Comparison of ENCODE assay signal across 9 mouse cellular contexts in the genomic region with DNA sequence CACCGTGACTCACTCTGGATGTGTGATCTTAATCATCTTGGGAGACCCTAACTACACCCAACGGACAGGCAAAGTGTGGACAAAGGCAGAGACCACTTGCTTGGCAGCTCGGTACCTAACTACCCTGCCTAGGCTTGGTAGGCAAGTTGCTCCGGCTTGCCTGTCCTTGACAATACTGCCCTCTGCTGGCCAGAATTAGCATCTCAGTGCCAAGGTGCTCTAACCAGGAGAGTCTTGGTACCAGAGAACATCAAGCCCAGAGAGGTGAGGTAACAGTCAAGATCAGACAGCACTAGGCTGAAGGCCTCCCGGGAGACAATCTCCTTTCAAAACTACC. TPM values are rescaled to one million over a fixed set of nuclear protein-coding genes. Genes with fewer than 3 reads are reported as not detected.
DNase-seq lines count a peak whose midpoint lies in the region; ATAC-seq and TF ChIP-seq lines count a peak whose summit lies in the region.
"Had no signal": no experiment of that assay in that cellular context is flagged by ENCODE, and none has a peak within 500 bp of the region (broad histone marks: within the 10 kb centered on the region; RNA-seq: fewer than 3 reads in every experiment).

No protein-coding gene starts in this region.

- peaks cover 40% of the 10 kb centered on the region for H3K36me3 ChIP-seq in forebrain, postnatal 0 days (ENCODE audit: insufficient read depth)
- H3K36me3 ChIP-seq in midbrain, embryonic 14.5 days (ENCODE audit: control insufficient read depth, insufficient read depth, low read length): peaks cover 27% of the 10 kb centered on the region

- no peaks in the 10 kb centered on the region for H3K4me1 ChIP-seq in forebrain, postnatal 0 days (ENCODE audit: insufficient read depth)
- no peaks in the 10 kb centered on the region for H3K4me1 ChIP-seq in midbrain, embryonic 14.5 days (ENCODE audit: control insufficient read depth, insufficient read depth, low read length)

- no peak overlapping the region for H3K4me2 ChIP-seq in forebrain, postnatal 0 days (ENCODE audit: low read depth)
- no peak overlapping the region for H3K4me2 ChIP-seq in midbrain, embryonic 14.5 days (ENCODE audit: low read length)
- H3K4me2 ChIP-seq: midbrain, embryonic 12.5 days had no signal

- 15% methylated on average over 5 of the region's 5 CpGs for WGBS in forebrain, postnatal 0 days
- 17% methylated on average over 5 of the region's 5 CpGs for WGBS in midbrain, embryonic 14.5 days

- peak; percentile 98 for TF ChIP-seq CTCF in forebrain, postnatal 0 days (IDR thresholded peaks at IDR 0.05; ENCODE audit: low read depth)

- ATAC-seq in CD4-positive, CD25-positive, alpha-beta regulatory T cell, adult 4 months: no peak
- ATAC-seq in forebrain, postnatal 0 days: peak; percentile 68; the same call in 1 of the 2 replicates
- ATAC-seq in midbrain, embryonic 14.5 days (ENCODE audit: low FRiP score, low TSS enrichment): no peak

- H3K9ac ChIP-seq in forebrain, postnatal 0 days: no peak overlapping the region
- no peak overlapping the region for H3K9ac ChIP-seq in midbrain, embryonic 14.5 days (replicated peaks; ENCODE audit: low read length)
- H3K9ac ChIP-seq: midbrain, embryonic 12.5 days had no signal

- no peak overlapping the region for H3K4me3 ChIP-seq in forebrain, postnatal 0 days (ENCODE audit: low read depth, low read length)
- H3K4me3 ChIP-seq in midbrain, embryonic 14.5 days (replicated peaks; ENCODE audit: low read depth, low read length): no peak overlapping the region
- H3K4me3 ChIP-seq: midbrain, embryonic 12.5 days had no signal

- intact Hi-C loops in left cerebral cortex, postnatal 25 days (cut with DNase I): loop anchor here (1.0 to 2.0 kb wide), 2 partner anchors 348 to 424 kb away; no protein-coding TSS in a partner anchor

- no peaks in the 10 kb centered on the region for H3K9me3 ChIP-seq in forebrain, postnatal 0 days (ENCODE audit: low read length)
- H3K9me3 ChIP-seq in midbrain, embryonic 14.5 days (ENCODE audit: control insufficient read depth, low read length): no peaks in the 10 kb centered on the region
- H3K9me3 ChIP-seq: midbrain, embryonic 12.5 days had no signal

- H3K27me3 ChIP-seq in forebrain, postnatal 0 days (ENCODE audit: insufficient read depth, low read length): no peaks in the 10 kb centered on the region
- no peaks in the 10 kb centered on the region for H3K27me3 ChIP-seq in midbrain, embryonic 14.5 days (ENCODE audit: control insufficient read depth, insufficient read depth, low read length)
- H3K27me3 ChIP-seq: midbrain, embryonic 12.5 days had no signal

- no peak overlapping the region for H3K27ac ChIP-seq in forebrain, postnatal 0 days (ENCODE audit: low read depth, low read length)
- no peak overlapping the region for H3K27ac ChIP-seq in midbrain, embryonic 14.5 days (replicated peaks; ENCODE audit: low read depth, low read length)
- H3K27ac ChIP-seq: midbrain, embryonic 12.5 days had no signal

- peak; percentile 88 for DNase-seq in CD4-positive, CD25-positive, alpha-beta regulatory T cell, adult 2 months (ENCODE audit: low read depth, low spot score)
- DNase-seq in cerebellum, adult 18-20 months: peak; percentile 87 to 89
- DNase-seq in forebrain, postnatal 0 days: peak; percentile 90
- peak; percentile 75 for DNase-seq in hindlimb bud, embryonic 11.5 days (ENCODE audit: extremely low spot score, low read depth, low spot score)
- peak; percentile 84 to 88 for DNase-seq in left cerebral cortex, postnatal 25 days (ENCODE audit: low spot score in 2 of 2)
- DNase-seq in midbrain, embryonic 14.5 days: peak; percentile 92
- DNase-seq in spleen, adult 18-20 months: peak; percentile 30 to 73

RNA-seq across cellular contexts. Expression of a gene that starts 19.9 kb away (rescaled TPM):
- polyA plus RNA-seq in CD4-positive, CD25-positive, alpha-beta regulatory T cell, adult 4 months (2017; shearing (Covaris generic)): not detected
- 9.0 and 11.0 TPM in 2 replicates for total RNA-seq in forebrain, postnatal 0 days (2014; rRNA removed)
- polyA plus RNA-seq in forebrain, postnatal 0 days (2015; fragmentation: Nextera tagmentation; extraction: Ambion mirVana): 2.1 TPM in 2 replicates
- total RNA-seq in left cerebral cortex, postnatal 25 days (2021): 10 to 100 TPM; 18.6 to 21.1 TPM
- 5.3 and 6.0 TPM in 2 replicates for polyA plus RNA-seq in midbrain, embryonic 14.5 days (2014; fragmentation: Nextera tagmentation; extraction: Ambion mirVana)

RNA-seq across cellular contexts. Expression of a gene that starts 45.6 kb away (rescaled TPM):
- polyA plus RNA-seq in CD4-positive, CD25-positive, alpha-beta regulatory T cell, adult 4 months (2017; shearing (Covaris generic)): under 1 TPM in 1 of 2 experiments, not detected in 1; 0.32 TPM
- total RNA-seq in forebrain, postnatal 0 days (2014; rRNA removed): 51.8 and 65.3 TPM in 2 replicates
- 6.4 and 14.7 TPM in 2 replicates for polyA plus RNA-seq in forebrain, postnatal 0 days (2015; fragmentation: Nextera tagmentation; extraction: Ambion mirVana)
- 100 to 1,000 TPM; 270 to 276 TPM for total RNA-seq in left cerebral cortex, postnatal 25 days (2021)
- polyA plus RNA-seq in midbrain, embryonic 14.5 days (2014; fragmentation: Nextera tagmentation; extraction: Ambion mirVana): 8.6 and 10.7 TPM in 2 replicates

RNA-seq across cellular contexts. Expression of a gene that starts 54.4 kb away (rescaled TPM):
- polyA plus RNA-seq in CD4-positive, CD25-positive, alpha-beta regulatory T cell, adult 4 months (2017; shearing (Covaris generic)): 1 to 10 TPM; 5.3 to 8.7 TPM
- 1.4 and 1.5 TPM in 2 replicates for total RNA-seq in forebrain, postnatal 0 days (2014; rRNA removed)
- polyA plus RNA-seq in forebrain, postnatal 0 days (2015; fragmentation: Nextera tagmentation; extraction: Ambion mirVana): 0.84 and 1.2 TPM in 2 replicates
- 1 to 10 TPM in 1 of 2 experiments, under 1 TPM in 1; 0.76 to 1.2 TPM for total RNA-seq in left cerebral cortex, postnatal 25 days (2021)
- 1.8 and 3.1 TPM in 2 replicates for polyA plus RNA-seq in midbrain, embryonic 14.5 days (2014; fragmentation: Nextera tagmentation; extraction: Ambion mirVana)
